Mouse (Mus musculus) olfactory bulb, adult 2 months (tissue): ENCODE results near the gene Glis3.

Source experiments
- CTCF ChIP-seq: fragments of 200-500 bp; IDR thresholded peaks from 2 replicates; pipeline ENCODE4 v1.5.1; 2012; ENCODE audit warnings: low read depth, mild to moderate bottlenecking, low read length, moderate library complexity; ENCODE audit not compliant: insufficient read depth
- POLR2A ChIP-seq: fragments of 200-500 bp; IDR thresholded peaks from 2 replicates; pipeline ENCODE4 v1.6.1; 2012; ENCODE audit warnings: mild to moderate bottlenecking, low read depth, low read length, moderate library complexity; ENCODE audit not compliant: insufficient read depth

DNA sequence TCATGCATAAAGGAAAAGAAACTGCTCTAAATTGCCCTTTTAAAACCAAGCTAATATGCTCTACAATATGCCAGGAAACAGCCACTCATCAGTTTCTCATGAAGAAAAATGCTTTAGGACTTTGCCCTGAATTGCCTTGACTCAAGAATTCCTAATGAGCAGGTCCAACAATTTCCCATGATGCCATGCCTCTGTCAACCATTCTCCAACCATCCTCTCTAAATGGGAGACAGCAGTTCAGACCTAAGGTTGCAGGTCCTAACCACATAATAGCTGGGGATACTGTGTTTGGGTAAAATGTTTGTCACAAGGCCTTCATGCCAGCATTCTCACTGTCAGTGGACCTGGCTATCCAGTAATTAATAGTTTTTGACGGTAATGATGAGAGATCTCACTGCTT, 313.1 kb downstream of the Glis3 start:
- TF ChIP-seq CTCF (no peak), POLR2A (no peak)
